Mouse (Mus musculus): ENCODE results near the gene Ahctf1.

DNA sequence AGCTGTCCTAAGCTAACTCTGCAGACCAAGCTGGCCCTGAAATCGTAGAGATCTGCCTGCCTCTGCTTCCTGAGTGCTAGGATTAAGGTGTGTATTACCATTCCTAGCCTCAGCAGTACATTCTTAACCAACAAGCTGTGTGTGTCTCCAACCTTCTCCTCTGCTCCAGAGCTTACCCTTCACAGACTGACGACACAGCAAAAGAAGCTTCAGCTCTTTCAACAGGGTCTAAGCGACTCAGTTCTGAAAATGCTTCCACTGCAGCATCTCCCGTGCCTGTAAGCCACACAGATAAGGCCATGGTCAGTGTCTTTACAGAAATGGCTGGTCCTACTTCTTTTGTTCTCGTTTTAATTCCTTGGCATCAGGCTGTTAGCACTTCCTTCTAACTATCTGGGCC, 43.4 kb downstream of the Ahctf1 start:
- TF ChIP-seq MYC (IDR thresholded peaks at IDR 0.05; ENCODE audit: low read depth, low read length), result no peak
- no peak for TF ChIP-seq HCFC1 (IDR thresholded peaks at IDR 0.05; ENCODE audit: low read depth, low read length)
- TF ChIP-seq POLR2A (IDR thresholded peaks at IDR 0.05; ENCODE audit: control insufficient read depth in 1 of 2, insufficient read depth in 1 of 2, low read depth in 1 of 2, low read length in 2 of 2, poor library complexity in 1 of 2), result no peak
- TF ChIP-seq ELF1 (IDR thresholded peaks at IDR 0.05; ENCODE audit: low read depth, low read length), result no peak
- TF ChIP-seq CTCF (IDR thresholded peaks at IDR 0.05 in 2 of 3, conservative IDR thresholded peaks at IDR 0.05 in 1 of 3; ENCODE audit: control insufficient read depth in 1 of 3, insufficient read depth in 1 of 3, low read depth in 2 of 3, low read length in 3 of 3, poor library complexity in 1 of 3, severe bottlenecking in 1 of 3), result no peak
- TF ChIP-seq MAZ (IDR thresholded peaks at IDR 0.05; ENCODE audit: low read depth, low read length), result no peak
- TF ChIP-seq RCOR1 (IDR thresholded peaks at IDR 0.05; ENCODE audit: low read depth, low read length), result no peak
- no peak for TF ChIP-seq GATA1 (IDR thresholded peaks at IDR 0.05; ENCODE audit: low read depth, low read length)
- TF ChIP-seq EP300 (IDR thresholded peaks at IDR 0.05; ENCODE audit: low read depth in 1 of 2, low read length in 2 of 2), result no peak
- TF ChIP-seq SIN3A (IDR thresholded peaks at IDR 0.05; ENCODE audit: low read length), result no peak
- no peak for TF ChIP-seq POLR2AphosphoS5 (IDR thresholded peaks at IDR 0.05; ENCODE audit: borderline replicate concordance, low read depth, low read length)
- TF ChIP-seq MAX (IDR thresholded peaks at IDR 0.05; ENCODE audit: low read length), result no peak
- no peak for TF ChIP-seq NELFE (IDR thresholded peaks at IDR 0.05; ENCODE audit: low read depth, low read length)
- no peak for TF ChIP-seq TAL1 (IDR thresholded peaks at IDR 0.05; ENCODE audit: low read length)

All from MEL (cell line).